Mouse (Mus musculus): ENCODE measurements around the gene Tubg2.

Tubg2 gene

GRCm38 (mm10) chr11:101164677-101165580, 9.2 kb downstream of the Tubg2 start:
- in situ Hi-C loops (cut with MboI, MseI), result no loop called here

- in situ Hi-C loops (cut with MboI, MseI), result no loop called here
Observed at GRCm38 (mm10) chr11:101166357-101166756, 10.7 kb downstream of the Tubg2 start.

- in situ Hi-C loops (cut with MboI, MseI), result no loop called here
Observed at GRCm38 (mm10) chr11:101167211-101167962, 11.7 kb downstream of the Tubg2 start.

GRCm38 (mm10) chr11:101167963-101168300, 12.2 kb downstream of the Tubg2 start:
- in situ Hi-C loops (cut with MboI, MseI), result no loop called here

- in situ Hi-C loops (cut with MboI, MseI), result no loop called here
Observed at GRCm38 (mm10) chr11:101168301-101168980, 12.7 kb downstream of the Tubg2 start.

- in situ Hi-C loops (cut with MboI, MseI), result loop anchor here (5.0 kb wide), 1 partner anchor 87 kb away; the partner anchor contains the start of gene Coasy
Observed at GRCm38 (mm10) chr11:101169301-101170107, 13.8 kb downstream of the Tubg2 start.

GRCm38 (mm10) chr11:101170354-101170810, 14.7 kb downstream of the Tubg2 start, which contains the start of gene Cntnap1:
Gene Cntnap1 (plus strand): TSS chr11:101170523.
- in situ Hi-C loops (cut with MboI, MseI), result loop anchor here (5.0 kb wide), 1 partner anchor 88 kb away; the partner anchor contains the start of gene Coasy

GRCm38 (mm10) chr11:101170811-101171610, 15.3 kb downstream of the Tubg2 start, which contains the start of gene Plekhh3:
Gene Plekhh3 (minus strand): TSS chr11:101171351.
- in situ Hi-C loops (cut with MboI, MseI), result loop anchor here (5.0 kb wide), 1 partner anchor 89 kb away; the partner anchor contains the start of gene Coasy

GRCm38 (mm10) chr11:101171721-101172433, 16.2 kb downstream of the Tubg2 start:
- in situ Hi-C loops (cut with MboI, MseI), result loop anchor here (5.0 kb wide), 1 partner anchor 90 kb away; the partner anchor contains the start of gene Coasy

- in situ Hi-C loops (cut with MboI, MseI), result loop anchor here (5.0 kb wide), 1 partner anchor 90 kb away; the partner anchor contains the start of gene Coasy
Observed at GRCm38 (mm10) chr11:101172434-101172815, 16.7 kb downstream of the Tubg2 start.

- in situ Hi-C loops (cut with MboI, MseI), result loop anchor here (5.0 kb wide), 1 partner anchor 91 kb away; the partner anchor contains the start of gene Coasy
Observed at GRCm38 (mm10) chr11:101173112-101173511, 17.4 kb downstream of the Tubg2 start.

- in situ Hi-C loops (cut with MboI, MseI), result loop anchor here (5.0 kb wide), 1 partner anchor 92 kb away; the partner anchor contains the start of gene Coasy
Observed at GRCm38 (mm10) chr11:101173631-101174388, 18.1 kb downstream of the Tubg2 start.

- in situ Hi-C loops (cut with MboI, MseI), result loop anchor here (5.0 kb wide), 1 partner anchor 92 kb away; the partner anchor contains the start of gene Coasy
Observed at GRCm38 (mm10) chr11:101174389-101174745, 18.7 kb downstream of the Tubg2 start.

- in situ Hi-C loops (cut with MboI, MseI), result loop anchor here (5.0 kb wide), 1 partner anchor 93 kb away; the partner anchor contains the start of gene Coasy
Observed at GRCm38 (mm10) chr11:101174851-101175628, 19.3 kb downstream of the Tubg2 start, which contains the start of gene Ccr10. Gene Ccr10 (minus strand): TSS chr11:101175443.

GRCm38 (mm10) chr11:101175636-101176116, 20.0 kb downstream of the Tubg2 start:
- in situ Hi-C loops (cut with MboI, MseI), result no loop called here

- in situ Hi-C loops (cut with MboI, MseI), result no loop called here
Observed at GRCm38 (mm10) chr11:101176117-101176691, 20.5 kb downstream of the Tubg2 start.
